Mouse (Mus musculus): ENCODE measurements around the gene Arhgap25. TPM values are rescaled to one million over a fixed set of nuclear protein-coding genes. Genes with fewer than 3 reads are reported as not detected.

The Arhgap25 gene
- polyA plus RNA-seq, 1 experiment from 2014 or later = 2.1 TPM

DNA sequence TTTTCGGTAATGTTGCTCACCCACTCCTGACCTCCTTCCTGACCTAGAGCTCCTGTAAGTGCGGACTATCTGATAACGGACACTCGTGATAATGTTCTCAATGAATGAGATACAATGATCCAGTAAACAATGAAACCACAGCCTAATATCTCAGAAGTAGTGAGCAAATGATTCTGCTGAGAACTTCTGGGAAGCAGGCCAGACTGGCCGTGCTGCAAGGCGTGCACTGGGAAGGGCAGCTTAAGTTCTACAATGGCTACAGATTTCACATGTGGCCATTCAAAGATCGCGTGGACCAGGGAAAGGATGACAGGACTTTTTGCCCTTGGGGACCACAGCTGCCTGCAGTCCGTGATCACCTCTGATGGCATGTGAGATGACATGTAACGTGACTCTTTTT is 64.7 kb downstream of the Arhgap25 start:
- no peaks in the 10 kb centered on the region for H3K36me3 ChIP-seq (ENCODE audit: control insufficient read depth, insufficient read depth)
- TF ChIP-seq CTCF (IDR thresholded peaks at IDR 0.05; ENCODE audit: low read depth) = no peak
- no peaks in the 10 kb centered on the region for H3K27me3 ChIP-seq (replicated peaks; ENCODE audit: control insufficient read depth, insufficient read depth, low read length)
- H3K4me1 ChIP-seq (replicated peaks; ENCODE audit: control insufficient read depth, insufficient read depth, low read length) = no peaks in the 10 kb centered on the region
- no peak overlapping the region for H3K9ac ChIP-seq (ENCODE audit: low read depth, low read length)
- H3K9me3 ChIP-seq (ENCODE audit: control insufficient read depth) = no peaks in the 10 kb centered on the region
- H3K27ac ChIP-seq (ENCODE audit: low read depth, low read length) = no peak overlapping the region
- H3K4me2 ChIP-seq (replicated peaks; ENCODE audit: low read depth) = no peak overlapping the region
- H3K4me3 ChIP-seq (ENCODE audit: low read depth, low read length) = no peak overlapping the region
- ATAC-seq = no peak
- 74% methylated on average over 10 of the region's 10 CpGs for WGBS

DNA sequence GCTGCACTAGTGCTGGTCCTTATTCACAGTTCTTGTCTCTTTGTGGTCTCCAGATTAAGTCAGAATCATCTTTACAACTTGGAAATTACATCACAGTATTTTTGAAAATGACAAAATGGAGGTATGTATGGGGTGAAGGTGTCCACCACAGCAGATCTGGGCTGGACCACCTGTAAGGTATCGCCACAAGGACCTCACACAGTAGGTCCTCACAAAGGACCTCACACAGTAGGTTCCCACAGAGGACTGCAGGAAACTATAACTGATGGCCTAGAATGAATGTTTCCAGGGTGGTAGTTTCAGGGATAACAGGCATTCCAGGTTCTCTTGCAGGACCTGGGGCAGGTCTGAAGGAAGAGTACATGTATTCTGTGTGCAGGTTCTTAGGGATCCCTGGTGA is 65.7 kb downstream of the Arhgap25 start:
- Histone ChIP-seq H3K27me3 (replicated peaks; ENCODE audit: control insufficient read depth, insufficient read depth, low read length) (no peaks in the 10 kb centered on the region), H3K36me3 (ENCODE audit: control insufficient read depth, insufficient read depth) (no peaks in the 10 kb centered on the region), H3K9me3 (ENCODE audit: control insufficient read depth) (no peaks in the 10 kb centered on the region), H3K9ac (ENCODE audit: low read depth, low read length) (no peak overlapping the region), H3K4me1 (replicated peaks; ENCODE audit: control insufficient read depth, insufficient read depth, low read length) (no peaks in the 10 kb centered on the region), H3K4me3 (ENCODE audit: low read depth, low read length) (no peak overlapping the region), H3K4me2 (replicated peaks; ENCODE audit: low read depth) (no peak overlapping the region), H3K27ac (ENCODE audit: low read depth, low read length) (no peak overlapping the region)
- TF ChIP-seq CTCF (IDR thresholded peaks at IDR 0.05; ENCODE audit: low read depth) = no peak
- WGBS = 97% methylated on average over 1 of the region's 1 CpGs
- no peak for ATAC-seq

DNA sequence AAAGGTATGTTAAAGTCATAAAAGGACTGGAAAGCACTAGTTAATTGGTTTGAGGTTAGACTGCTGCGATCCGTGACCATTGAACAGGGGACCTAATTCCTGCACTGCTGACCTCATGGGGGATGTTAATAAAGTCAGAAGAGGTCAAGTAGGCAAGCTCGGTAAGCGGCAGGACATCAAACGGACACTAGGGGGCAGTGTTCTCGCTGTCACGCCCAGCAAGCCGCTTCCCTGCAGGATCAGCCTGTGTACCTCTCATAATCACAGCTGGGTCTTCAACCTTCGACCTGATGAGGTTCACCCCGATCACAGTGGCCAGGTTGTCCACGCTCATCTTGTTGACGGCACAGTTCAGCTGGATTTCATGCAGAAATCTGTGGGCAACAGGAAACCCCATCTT is 66.8 kb downstream of the Arhgap25 start:
- no peak overlapping the region for H3K4me3 ChIP-seq (ENCODE audit: low read depth, low read length)

DNA sequence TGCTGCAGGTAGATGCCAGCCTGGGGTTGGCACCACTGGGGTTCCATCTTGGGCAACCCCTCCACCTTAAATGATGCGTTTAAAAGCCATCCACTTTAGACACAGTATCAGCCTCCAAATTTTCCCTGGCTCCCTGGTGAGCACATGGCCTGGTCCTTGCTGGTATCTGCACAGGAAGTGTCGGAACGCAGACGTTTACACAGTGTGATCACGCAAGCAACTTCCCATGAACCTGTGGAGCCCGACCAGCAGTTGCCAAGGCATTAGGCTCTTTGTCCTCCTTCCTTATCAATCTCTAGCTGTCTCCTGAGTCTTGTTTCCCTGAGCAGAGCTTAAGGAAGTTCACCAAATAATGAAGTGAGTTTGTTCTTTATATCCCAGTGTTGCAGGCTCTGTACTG is 77.6 kb downstream of the Arhgap25 start:
- ATAC-seq = no peak
- TF ChIP-seq CTCF (IDR thresholded peaks at IDR 0.05; ENCODE audit: low read depth) = no peak
- 42% methylated on average over 6 of the region's 6 CpGs for WGBS
- Histone ChIP-seq H3K36me3 (ENCODE audit: control insufficient read depth, insufficient read depth) (no peaks in the 10 kb centered on the region), H3K9ac (ENCODE audit: low read depth, low read length) (no peak overlapping the region), H3K9me3 (ENCODE audit: control insufficient read depth) (no peaks in the 10 kb centered on the region), H3K4me3 (ENCODE audit: low read depth, low read length) (no peak overlapping the region), H3K4me2 (replicated peaks; ENCODE audit: low read depth) (no peak overlapping the region), H3K4me1 (replicated peaks; ENCODE audit: control insufficient read depth, insufficient read depth, low read length) (no peaks in the 10 kb centered on the region), H3K27me3 (replicated peaks; ENCODE audit: control insufficient read depth, insufficient read depth, low read length) (no peaks in the 10 kb centered on the region), H3K27ac (ENCODE audit: low read depth, low read length) (no peak overlapping the region)

More for the DNA sequence above, 66.8 kb downstream of the Arhgap25 start:
- Histone ChIP-seq H3K4me2 (replicated peaks; ENCODE audit: low read depth) (peak overlapping the region; percentile 37; the same call in 1 of the 2 replicates), H3K4me1 (replicated peaks; ENCODE audit: control insufficient read depth, insufficient read depth, low read length) (no peaks in the 10 kb centered on the region), H3K36me3 (ENCODE audit: control insufficient read depth, insufficient read depth) (no peaks in the 10 kb centered on the region), H3K27ac (ENCODE audit: low read depth, low read length) (no peak overlapping the region), H3K27me3 (replicated peaks; ENCODE audit: control insufficient read depth, insufficient read depth, low read length) (no peaks in the 10 kb centered on the region), H3K9ac (ENCODE audit: low read depth, low read length) (no peak overlapping the region), H3K9me3 (ENCODE audit: control insufficient read depth) (no peaks in the 10 kb centered on the region)
- WGBS = 7% methylated on average over 12 of the region's 12 CpGs
- TF ChIP-seq CTCF (IDR thresholded peaks at IDR 0.05; ENCODE audit: low read depth) = peak; percentile 96
- ATAC-seq = 0 out of 2 replicates have a peak, but pooled peaks have one; percentile 19

DNA sequence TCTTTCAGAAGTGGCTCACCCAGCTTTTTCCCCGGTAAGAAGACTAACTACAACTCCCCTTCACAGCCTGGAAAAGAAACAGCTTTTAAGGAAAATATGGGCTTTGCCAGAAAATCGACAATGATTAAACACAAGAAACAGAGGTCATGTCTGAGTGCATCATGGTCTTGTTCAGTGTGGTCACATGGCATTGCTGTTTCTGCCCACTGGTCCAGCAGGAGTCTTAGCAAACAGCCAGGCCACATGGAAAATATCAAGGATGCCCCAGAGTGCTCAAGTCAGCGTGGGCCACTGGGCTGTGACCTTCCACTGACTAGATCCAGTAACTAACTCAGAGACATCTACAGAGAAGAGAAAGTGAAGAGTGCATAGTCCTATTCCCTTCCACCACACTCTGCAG is 81.3 kb downstream of the Arhgap25 start:
- Histone ChIP-seq H3K4me2 (replicated peaks; ENCODE audit: low read depth) (no peak overlapping the region), H3K27me3 (replicated peaks; ENCODE audit: control insufficient read depth, insufficient read depth, low read length) (no peaks in the 10 kb centered on the region), H3K4me3 (ENCODE audit: low read depth, low read length) (no peak overlapping the region), H3K9ac (ENCODE audit: low read depth, low read length) (no peak overlapping the region), H3K27ac (ENCODE audit: low read depth, low read length) (no peak overlapping the region), H3K4me1 (replicated peaks; ENCODE audit: control insufficient read depth, insufficient read depth, low read length) (no peaks in the 10 kb centered on the region), H3K36me3 (ENCODE audit: control insufficient read depth, insufficient read depth) (no peaks in the 10 kb centered on the region), H3K9me3 (ENCODE audit: control insufficient read depth) (no peaks in the 10 kb centered on the region)
- no peak for ATAC-seq
- no peak for TF ChIP-seq CTCF (IDR thresholded peaks at IDR 0.05; ENCODE audit: low read depth)
- 73% methylated on average over 3 of the region's 3 CpGs for WGBS

DNA sequence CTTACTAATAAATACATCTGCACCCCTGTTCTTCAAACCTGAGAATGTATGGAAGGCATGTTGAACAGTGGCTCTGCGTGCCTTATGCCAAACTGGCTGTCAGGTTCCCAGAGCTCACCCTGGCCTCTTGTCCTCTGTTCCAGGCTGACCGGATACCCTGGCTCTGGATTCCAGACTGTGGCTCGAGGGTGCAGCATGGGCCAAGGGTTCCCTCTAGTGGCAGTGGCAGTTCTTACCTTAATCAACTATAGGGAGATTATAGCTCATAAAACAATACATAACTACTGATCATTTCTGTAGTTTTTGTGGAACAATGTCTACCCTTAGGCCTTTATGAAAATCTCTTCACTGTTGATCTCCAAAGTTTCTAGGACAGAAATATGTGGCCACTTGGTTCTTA is 82.0 kb downstream of the Arhgap25 start:
- no peak overlapping the region for H3K4me2 ChIP-seq (replicated peaks; ENCODE audit: low read depth)
- ATAC-seq = no peak
- H3K9me3 ChIP-seq (ENCODE audit: control insufficient read depth) = no peaks in the 10 kb centered on the region
- WGBS = 59% methylated on average over 3 of the region's 3 CpGs
- peak; percentile 82 for TF ChIP-seq CTCF (IDR thresholded peaks at IDR 0.05; ENCODE audit: low read depth)
- H3K27ac ChIP-seq (ENCODE audit: low read depth, low read length) = no peak overlapping the region
- H3K27me3 ChIP-seq (replicated peaks; ENCODE audit: control insufficient read depth, insufficient read depth, low read length) = no peaks in the 10 kb centered on the region
- H3K4me3 ChIP-seq (ENCODE audit: low read depth, low read length) = no peak overlapping the region
- no peaks in the 10 kb centered on the region for H3K36me3 ChIP-seq (ENCODE audit: control insufficient read depth, insufficient read depth)
- H3K4me1 ChIP-seq (replicated peaks; ENCODE audit: control insufficient read depth, insufficient read depth, low read length) = no peaks in the 10 kb centered on the region
- no peak overlapping the region for H3K9ac ChIP-seq (ENCODE audit: low read depth, low read length)

DNA sequence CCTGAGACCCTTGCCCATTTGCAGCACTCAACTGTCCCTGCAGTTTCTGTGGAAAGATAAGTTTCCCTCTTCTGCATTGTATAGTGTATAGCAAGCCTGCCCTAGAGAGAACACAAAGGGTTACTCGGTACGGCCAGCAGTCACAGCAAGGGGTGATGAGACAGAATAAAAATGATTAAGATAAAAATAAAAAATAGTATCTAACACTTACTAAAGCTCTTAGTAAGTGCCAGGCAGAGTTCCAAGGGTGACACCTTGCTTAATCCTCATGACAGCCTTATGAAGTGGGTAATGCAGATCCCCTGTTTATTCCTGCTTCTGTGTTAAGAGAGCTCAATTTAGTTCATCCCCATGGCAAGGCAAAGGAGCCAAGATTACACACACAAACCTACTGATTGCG is 83.5 kb downstream of the Arhgap25 start:
- 86% methylated on average over 3 of the region's 3 CpGs for WGBS
- H3K27me3 ChIP-seq (replicated peaks; ENCODE audit: control insufficient read depth, insufficient read depth, low read length) = no peaks in the 10 kb centered on the region
- no peak overlapping the region for H3K4me2 ChIP-seq (replicated peaks; ENCODE audit: low read depth)
- TF ChIP-seq CTCF (IDR thresholded peaks at IDR 0.05; ENCODE audit: low read depth) = no peak
- no peaks in the 10 kb centered on the region for H3K9me3 ChIP-seq (ENCODE audit: control insufficient read depth)
- H3K9ac ChIP-seq (ENCODE audit: low read depth, low read length) = no peak overlapping the region
- ATAC-seq = no peak
- H3K4me3 ChIP-seq (ENCODE audit: low read depth, low read length) = no peak overlapping the region
- no peaks in the 10 kb centered on the region for H3K36me3 ChIP-seq (ENCODE audit: control insufficient read depth, insufficient read depth)
- no peak overlapping the region for H3K27ac ChIP-seq (ENCODE audit: low read depth, low read length)
- H3K4me1 ChIP-seq (replicated peaks; ENCODE audit: control insufficient read depth, insufficient read depth, low read length) = no peaks in the 10 kb centered on the region
